Mouse (Mus musculus) thymus, postnatal 36 days (tissue): ENCODE measurements around the gene Ccnl2.
"Not testable (repeated sequence)": the region's sequence is repeated elsewhere in the genome, so short reads cannot be mapped to it uniquely, and the experiment has no call there.

Experiments
- DNase-seq, 2 experiments: peaks; one replicate each; pipeline ENCODE4 v3.0.0; 2022; ENCODE audit warnings: mixed read lengths in 2 of 2

Gene Ccnl2

GRCm38 (mm10) chr4:155811929-155812664, at the start of gene Ccnl2:
TSS of gene Ccnl2 (plus strand) at chr4:155812489.
- DNase-seq: peak; percentile 90 to 95

GRCm38 (mm10) chr4:155769496-155769879, 42.8 kb upstream of the Ccnl2 start:
- no peak for DNase-seq

- DNase-seq: peak; percentile 77 to 80
Measured at GRCm38 (mm10) chr4:155769880-155770512, 42.3 kb upstream of the Ccnl2 start.

- DNase-seq: no peak
Measured at GRCm38 (mm10) chr4:155770626-155771025, 41.7 kb upstream of the Ccnl2 start.

GRCm38 (mm10) chr4:155771706-155772105, 40.6 kb upstream of the Ccnl2 start:
- no peak for DNase-seq

- no peak for DNase-seq
Measured at GRCm38 (mm10) chr4:155772786-155773185, 39.5 kb upstream of the Ccnl2 start.

GRCm38 (mm10) chr4:155773335-155774078, 38.8 kb upstream of the Ccnl2 start:
- DNase-seq: no peak

- peak; percentile 85 for DNase-seq
Measured at GRCm38 (mm10) chr4:155774280-155774754, 38.0 kb upstream of the Ccnl2 start, which contains the start of gene Vwa1. TSS of gene Vwa1 (minus strand) at chr4:155774698.

- DNase-seq: no peak
Measured at GRCm38 (mm10) chr4:155774971-155775740, 37.1 kb upstream of the Ccnl2 start.

GRCm38 (mm10) chr4:155775855-155776254, 36.4 kb upstream of the Ccnl2 start:
- DNase-seq: no peak

- DNase-seq: no peak
Measured at GRCm38 (mm10) chr4:155776704-155777335, 35.5 kb upstream of the Ccnl2 start.

- no peak for DNase-seq
Measured at GRCm38 (mm10) chr4:155777816-155778215, 34.5 kb upstream of the Ccnl2 start.

- no peak for DNase-seq
Measured at GRCm38 (mm10) chr4:155779498-155779897, 32.8 kb upstream of the Ccnl2 start.

GRCm38 (mm10) chr4:155780895-155781294, 31.4 kb upstream of the Ccnl2 start:
- DNase-seq: no peak

- DNase-seq: no peak
Measured at GRCm38 (mm10) chr4:155783486-155784080, 28.7 kb upstream of the Ccnl2 start.

- peak; percentile 67 to 68 for DNase-seq
Measured at GRCm38 (mm10) chr4:155784081-155784701, 28.1 kb upstream of the Ccnl2 start.

GRCm38 (mm10) chr4:155785246-155785645, 27.0 kb upstream of the Ccnl2 start:
- no peak for DNase-seq

GRCm38 (mm10) chr4:155785819-155786218, 26.5 kb upstream of the Ccnl2 start, which contains the start of gene Tmem88b:
TSS of gene Tmem88b (minus strand) at chr4:155785874.
- no peak for DNase-seq

GRCm38 (mm10) chr4:155788300-155788699, 24.0 kb upstream of the Ccnl2 start:
- no peak for DNase-seq

GRCm38 (mm10) chr4:155788833-155789232, 23.5 kb upstream of the Ccnl2 start:
- DNase-seq: not testable (repeated sequence)

GRCm38 (mm10) chr4:155790021-155790489, 22.2 kb upstream of the Ccnl2 start, which contains the start of gene Ankrd65:
TSS of gene Ankrd65 (plus strand) at chr4:155790439.
- no peak for DNase-seq
